Mouse (Mus musculus) bone marrow, adult 2 months (tissue): Measurements from ENCODE around the gene Bcr.

ENCODE experiments used
- CTCF ChIP-seq: fragments of 200-500 bp; IDR thresholded peaks from 2 replicates; pipeline ENCODE4 v1.5.1; 2011; ENCODE audit warnings: low read length, control low read depth; ENCODE audit not compliant: control insufficient read depth, insufficient read depth
- POLR2A ChIP-seq: fragments of 200-500 bp; IDR thresholded peaks from 2 replicates; pipeline ENCODE4 v1.6.1; 2011; ENCODE audit warnings: low read depth, mild to moderate bottlenecking, control low read depth, low read length, borderline replicate concordance; ENCODE audit not compliant: control insufficient read depth

DNA sequence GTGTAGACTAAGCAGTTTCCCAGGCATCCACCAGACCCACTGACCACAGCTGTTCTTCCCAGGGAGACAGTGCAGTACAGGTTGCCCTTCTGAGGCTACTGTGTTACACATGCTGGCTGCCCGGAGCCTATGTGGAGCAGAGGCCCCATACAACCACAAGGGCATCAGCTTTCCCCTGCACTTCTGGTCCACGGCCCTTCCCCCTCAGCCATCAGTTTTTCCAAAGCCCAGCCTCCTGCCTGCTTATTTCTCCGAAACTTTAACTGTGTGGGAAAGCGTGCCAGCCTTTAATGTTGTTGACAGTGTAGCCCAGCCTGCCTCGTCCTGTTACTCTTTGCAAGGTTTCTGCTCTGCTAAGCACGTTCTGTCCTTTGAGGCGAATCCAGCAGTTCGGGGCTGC is 112.7 kb downstream of the Bcr start:
- TF ChIP-seq POLR2A (no peak), CTCF (no peak)
